Mouse (Mus musculus): ENCODE results near the gene Zbtb4.

DNA sequence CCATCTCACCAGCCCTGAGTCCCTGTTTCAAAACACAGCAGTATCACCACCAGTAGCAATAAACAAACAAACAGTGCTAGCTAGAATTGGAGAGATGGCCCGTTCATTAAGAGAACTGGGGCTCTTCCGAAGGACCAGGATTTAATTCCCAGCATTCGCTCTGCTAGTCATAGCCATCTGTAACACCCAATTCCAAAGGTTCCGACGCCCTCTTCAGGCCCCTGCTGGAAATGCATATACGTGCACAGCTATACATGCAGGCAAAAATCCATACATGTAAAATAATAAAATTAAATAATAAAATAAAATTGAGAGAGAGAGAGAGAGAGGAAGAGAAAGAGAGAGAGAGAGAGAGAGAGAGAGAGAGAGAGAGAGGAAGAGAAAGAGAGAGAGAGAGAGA lies 46.3 kb upstream of the Zbtb4 start:
- no peak for TF ChIP-seq CTCF (IDR thresholded peaks at IDR 0.05; ENCODE audit: control insufficient read depth, insufficient read depth, insufficient read length)
- TF ChIP-seq USF1 (IDR thresholded peaks at IDR 0.05; ENCODE audit: low read depth): no peak
- TF ChIP-seq MYOD1 (IDR thresholded peaks at IDR 0.05; ENCODE audit: control insufficient read depth, insufficient read length, low read depth): no peak
- no peak for TF ChIP-seq MAX (IDR thresholded peaks at IDR 0.05)
- TF ChIP-seq CEBPB (IDR thresholded peaks at IDR 0.05; ENCODE audit: low read depth): no peak
- TF ChIP-seq MYOG (IDR thresholded peaks at IDR 0.05; ENCODE audit: control insufficient read depth, extremely low read depth, insufficient read length): no peak
